Mouse (Mus musculus) MEL (cell line): ENCODE results near the gene Acp1. TPM values are rescaled to one million over a fixed set of nuclear protein-coding genes. Genes with fewer than 3 reads are reported as not detected.
A peak's percentile ranks its signal among the peaks of the same experiment; 100 is the strongest.

ENCODE experiments used
- DNase-seq: peaks from one replicate; pipeline ENCODE4 v3.0.0; 2011; ENCODE audit warnings: low read depth, low spot score
- H3K27ac ChIP-seq: 2 replicates; pipeline ENCODE4 v1.5.1; 2012; ENCODE audit warnings: low read depth, mild to moderate bottlenecking, control low read depth, low read length, moderate library complexity; ENCODE audit not compliant: control insufficient read depth
- H3K27me3 ChIP-seq, 2 experiments: fragments of 150-350 bp in 1 of 2; sonication (generic) in 1 of 2; 2 replicates each; pipeline ENCODE4 v1.6.1; 2012; ENCODE audit warnings: low read length in 2 of 2, mild to moderate bottlenecking in 2 of 2, improper control_type of control experiment in 1 of 2, moderate library complexity in 1 of 2; ENCODE audit not compliant: insufficient read depth in 2 of 2, control insufficient read depth in 1 of 2
- H3K36me3 ChIP-seq, 2 experiments: 2 replicates each; pipeline ENCODE4 v1.6.1; 2012 to 2014; ENCODE audit warnings: low read length in 2 of 2, improper control_type of control experiment in 1 of 2, inconsistent platforms in 1 of 2, mild to moderate bottlenecking in 1 of 2; ENCODE audit not compliant: insufficient read depth in 2 of 2, control insufficient read depth in 1 of 2
- H3K4me1 ChIP-seq, 2 experiments: fragments of 150-350 bp in 1 of 2; sonication (generic) in 1 of 2; 2 replicates each; pipeline ENCODE4 v1.6.1; 2012; ENCODE audit warnings: low read length in 2 of 2, improper control_type of control experiment in 1 of 2, mild to moderate bottlenecking in 1 of 2; ENCODE audit not compliant: insufficient read depth in 2 of 2, control insufficient read depth in 1 of 2
- H3K4me3 ChIP-seq, 2 experiments: fragments of 150-350 bp in 1 of 2; sonication (generic) in 1 of 2; 2 replicates each; pipeline ENCODE4 v1.5.1; 2012; ENCODE audit warnings: low read depth in 2 of 2, low read length in 2 of 2, mild to moderate bottlenecking in 2 of 2, moderate library complexity in 2 of 2, control low read depth in 1 of 2, improper control_type of control experiment in 1 of 2; ENCODE audit not compliant: control insufficient read depth in 1 of 2, insufficient read depth in 1 of 2
- H3K79me2 ChIP-seq: 2 replicates; pipeline ENCODE4 v1.6.1; 2012; ENCODE audit warnings: mild to moderate bottlenecking, low read length, moderate library complexity; ENCODE audit not compliant: control insufficient read depth, poor library complexity, insufficient read depth
- H3K9ac ChIP-seq: 2 replicates; pipeline ENCODE4 v1.6.1; 2012; ENCODE audit warnings: low read depth, mild to moderate bottlenecking, control low read depth, low read length, moderate library complexity; ENCODE audit not compliant: control insufficient read depth, poor library complexity, severe bottlenecking
- H3K9me3 ChIP-seq: fragments of 150-350 bp; sonication (generic); replicated peaks from 2 replicates; pipeline ENCODE4 v1.6.1; 2012; ENCODE audit warnings: mild to moderate bottlenecking, low read length, improper control_type of control experiment, moderate library complexity; ENCODE audit not compliant: insufficient read depth
- BHLHE40 ChIP-seq: IDR thresholded peaks from 2 replicates; pipeline ENCODE4 v1.6.1; 2012; ENCODE audit warnings: low read depth, mild to moderate bottlenecking, inconsistent platforms, low read length, improper control_type of control experiment, borderline replicate concordance
- CHD2 ChIP-seq: IDR thresholded peaks from 2 replicates; pipeline ENCODE4 v1.6.1; 2011; ENCODE audit warnings: low read length, improper control_type of control experiment
- CTCF ChIP-seq, 3 experiments: IDR thresholded peaks in 2 of 3; conservative IDR thresholded peaks in 1 of 3; 2 replicates each; pipeline ENCODE4 v1.5.1; 2011 to 2012; ENCODE audit warnings: low read length in 3 of 3, low read depth in 2 of 3, mild to moderate bottlenecking in 2 of 3, improper control_type of control experiment in 1 of 3, inconsistent platforms in 1 of 3, mixed read lengths in 1 of 3, moderate library complexity in 1 of 3; ENCODE audit not compliant: control insufficient read depth in 1 of 3, insufficient read depth in 1 of 3, poor library complexity in 1 of 3, severe bottlenecking in 1 of 3
- ELF1 ChIP-seq: IDR thresholded peaks from 2 replicates; pipeline ENCODE4 v1.6.1; 2014; ENCODE audit warnings: low read depth, mild to moderate bottlenecking, inconsistent platforms, low read length, improper control_type of control experiment, moderate library complexity
- EP300 ChIP-seq, 2 experiments: IDR thresholded peaks; 2 replicates each; pipeline ENCODE4 v1.6.1; 2011; ENCODE audit warnings: improper control_type of control experiment in 2 of 2, low read length in 2 of 2, low read depth in 1 of 2, mild to moderate bottlenecking in 1 of 2
- GABPA ChIP-seq: IDR thresholded peaks from 2 replicates; pipeline ENCODE4 v1.6.1; 2012; ENCODE audit warnings: low read depth, mild to moderate bottlenecking, inconsistent platforms, low read length, improper control_type of control experiment, moderate library complexity
- KAT2A ChIP-seq: conservative IDR thresholded peaks from 2 replicates; pipeline ENCODE4 v1.6.1; 2012; ENCODE audit warnings: low read depth, low read length, improper control_type of control experiment, inconsistent platforms
- MAX ChIP-seq: IDR thresholded peaks from 2 replicates; pipeline ENCODE4 v1.6.1; 2011; ENCODE audit warnings: low read length, improper control_type of control experiment
- MEF2A ChIP-seq: IDR thresholded peaks from 2 replicates; pipeline ENCODE4 v1.6.1; 2014; ENCODE audit warnings: low read depth, mild to moderate bottlenecking, inconsistent platforms, low read length, improper control_type of control experiment; ENCODE audit not compliant: poor library complexity, insufficient replicate concordance, severe bottlenecking; ENCODE audit errors: extremely low read depth
- MXI1 ChIP-seq: IDR thresholded peaks from 2 replicates; pipeline ENCODE4 v1.6.1; 2011; ENCODE audit warnings: mild to moderate bottlenecking, low read depth, low read length, improper control_type of control experiment
- MYC ChIP-seq: IDR thresholded peaks from 2 replicates; pipeline ENCODE4 v1.6.1; 2011; ENCODE audit warnings: low read depth, mild to moderate bottlenecking, low read length, improper control_type of control experiment, moderate library complexity
- RAD21 ChIP-seq: IDR thresholded peaks from 2 replicates; pipeline ENCODE4 v1.6.1; 2011; ENCODE audit warnings: mild to moderate bottlenecking, low read depth, low read length, improper control_type of control experiment
- RCOR1 ChIP-seq: IDR thresholded peaks from 2 replicates; pipeline ENCODE4 v1.6.1; 2012; ENCODE audit warnings: low read depth, mild to moderate bottlenecking, inconsistent platforms, low read length, improper control_type of control experiment
- SIN3A ChIP-seq: IDR thresholded peaks from 2 replicates; pipeline ENCODE4 v1.6.1; 2012; ENCODE audit warnings: low read length, improper control_type of control experiment, inconsistent platforms
- TAL1 ChIP-seq: IDR thresholded peaks from 2 replicates; pipeline ENCODE4 v1.6.1; 2012; ENCODE audit warnings: mild to moderate bottlenecking, inconsistent platforms, low read length, moderate library complexity, mixed read lengths
- ZNF384 ChIP-seq: IDR thresholded peaks from 2 replicates; pipeline ENCODE4 v1.6.1; 2012; ENCODE audit warnings: low read depth, mild to moderate bottlenecking, inconsistent platforms, low read length, improper control_type of control experiment
- polyA plus RNA-seq, 2 experiments: library from polyadenylated mRNA; stranded (reverse) in 1 of 2; unstranded in 1 of 2; fragments of >175 nt in 1 of 2; fragments of >200 nt in 1 of 2; gene quantifications; 2 replicates each; pipeline versions ENCODE4 v1.2.1 to v1.2.4; 2012; ENCODE audit warnings: low replicate concordance in 2 of 2, low read depth in 1 of 2; ENCODE audit not compliant: insufficient read length in 2 of 2, insufficient read depth in 1 of 2, missing spikeins in 1 of 2
- total RNA-seq: library from RNA; depleted of rRNA; stranded (reverse); fragments of 300-350 nt; gene quantifications from 2 replicates; pipeline ENCODE4 v1.2.3, GENCODE M21; 2012

Acp1 gene
- total and polyA plus RNA-seq, 3 experiments = 59.2 to 93.9 TPM; not detected in 1

GRCm38 (mm10) chr12:30944197-30944596 lies 32.8 kb upstream of the Acp1 start:
- TF ChIP-seq GABPA = no peak
- no peak for TF ChIP-seq RAD21
- no peak for TF ChIP-seq CTCF (IDR thresholded peaks at IDR 0.05 in 2 of 3, conservative IDR thresholded peaks at IDR 0.05 in 1 of 3; ENCODE audit: control insufficient read depth in 1 of 3, insufficient read depth in 1 of 3, low read depth in 2 of 3, low read length in 3 of 3, poor library complexity in 1 of 3, severe bottlenecking in 1 of 3)
- no peak for TF ChIP-seq TAL1
- no peak for TF ChIP-seq MYC
- TF ChIP-seq RCOR1 = no peak
- TF ChIP-seq CHD2 = no peak
- no peak for TF ChIP-seq KAT2A
- no peak for TF ChIP-seq ELF1
- no peak for TF ChIP-seq MXI1
- TF ChIP-seq ZNF384 = no peak
- TF ChIP-seq MEF2A = no peak
- TF ChIP-seq MAX = no peak
- TF ChIP-seq BHLHE40 = no peak
- TF ChIP-seq SIN3A = no peak
- TF ChIP-seq EP300 (IDR thresholded peaks at IDR 0.05; ENCODE audit: low read depth in 1 of 2, low read length in 2 of 2) = no peak
- no peaks in the 10 kb centered on the region for H3K36me3 ChIP-seq
- no peaks in the 10 kb centered on the region for H3K79me2 ChIP-seq
- H3K9me3 ChIP-seq = no peaks in the 10 kb centered on the region
- no peak overlapping the region for H3K4me3 ChIP-seq
- no peak overlapping the region for H3K27ac ChIP-seq
- no peak overlapping the region for H3K9ac ChIP-seq
- DNase-seq = no peak
- no peaks in the 10 kb centered on the region for H3K4me1 ChIP-seq
- H3K27me3 ChIP-seq = no peaks in the 10 kb centered on the region

- Histone ChIP-seq H3K79me2 (no peaks in the 10 kb centered on the region), H3K27me3 (no peaks in the 10 kb centered on the region), H3K9ac (no peak overlapping the region), H3K27ac (no peak overlapping the region), H3K36me3 (no peaks in the 10 kb centered on the region), H3K9me3 (no peaks in the 10 kb centered on the region), H3K4me3 (no peak overlapping the region), H3K4me1 (no peaks in the 10 kb centered on the region)
- DNase-seq = peak; percentile 6
- TF ChIP-seq ELF1 (no peak), CTCF (IDR thresholded peaks at IDR 0.05 in 2 of 3, conservative IDR thresholded peaks at IDR 0.05 in 1 of 3; ENCODE audit: control insufficient read depth in 1 of 3, insufficient read depth in 1 of 3, low read depth in 2 of 3, low read length in 3 of 3, poor library complexity in 1 of 3, severe bottlenecking in 1 of 3) (peak; percentile 6 to 13 (median 12); a peak in 2 of 6 replicates)
Measured at GRCm38 (mm10) chr12:30943057-30943986, 31.9 kb upstream of the Acp1 start.
